Mouse (Mus musculus): Measurements from ENCODE around the gene Mark3.

- TF ChIP-seq CTCF (IDR thresholded peaks at IDR 0.05; ENCODE audit: borderline replicate concordance, extremely low read depth, insufficient read depth, insufficient read length) (no peak), POLR2A (IDR thresholded peaks at IDR 0.05; ENCODE audit: borderline replicate concordance, extremely low read depth, insufficient read depth, insufficient read length, poor library complexity, severe bottlenecking) (no peak)
Measured at GRCm38 (mm10) chr12:111548555-111549289, 25.6 kb upstream of the Mark3 start.
